Mouse (Mus musculus) inflammation-experienced regulatory T-cells, adult 6 months (primary cell): ENCODE measurements around the gene Mast4. TPM values are rescaled to one million over a fixed set of nuclear protein-coding genes. Genes with fewer than 3 reads are reported as not detected.

Experiments used
- ATAC-seq: one replicate; pipeline ENCODE4 v1.8.0; 2017
- polyA plus RNA-seq, 3 experiments: library from polyadenylated mRNA; unstranded; fragments of 100-300 nt; shearing (Covaris generic); gene quantifications; one replicate each; pipeline ENCODE4 v1.2.1; 2017

Mast4 gene
- polyA plus RNA-seq, 3 experiments from 2014 or later: 9.4 to 30.8 (median 16.1) TPM

DNA sequence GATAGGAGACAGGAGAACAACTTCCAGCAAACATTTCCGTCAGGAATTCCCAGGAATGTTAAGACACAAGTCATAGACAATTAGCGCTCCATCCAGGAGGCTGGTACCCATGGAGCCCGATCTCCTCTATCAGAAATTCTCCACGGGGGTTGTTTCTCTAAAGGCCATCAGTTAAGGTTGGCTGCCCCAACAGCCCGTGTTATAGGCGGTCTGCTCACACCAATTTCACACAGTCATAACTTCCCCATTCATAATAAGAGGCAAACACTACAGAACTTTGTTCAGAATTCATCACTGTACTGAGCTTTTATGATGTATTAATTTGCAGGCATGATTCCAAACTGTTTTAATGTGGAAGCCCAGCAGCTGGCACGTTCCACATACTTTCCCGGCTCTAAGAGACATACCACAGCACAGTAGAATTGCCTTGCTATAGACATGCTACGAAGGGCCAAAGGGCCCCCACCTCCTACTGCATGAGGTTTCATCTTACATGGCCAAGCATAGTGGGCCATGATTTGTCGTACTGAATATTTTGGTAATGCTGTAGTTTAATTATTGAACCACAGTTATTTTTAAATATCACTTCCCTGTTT is 19.1 kb downstream of the Mast4 start:
- no peak for ATAC-seq

DNA sequence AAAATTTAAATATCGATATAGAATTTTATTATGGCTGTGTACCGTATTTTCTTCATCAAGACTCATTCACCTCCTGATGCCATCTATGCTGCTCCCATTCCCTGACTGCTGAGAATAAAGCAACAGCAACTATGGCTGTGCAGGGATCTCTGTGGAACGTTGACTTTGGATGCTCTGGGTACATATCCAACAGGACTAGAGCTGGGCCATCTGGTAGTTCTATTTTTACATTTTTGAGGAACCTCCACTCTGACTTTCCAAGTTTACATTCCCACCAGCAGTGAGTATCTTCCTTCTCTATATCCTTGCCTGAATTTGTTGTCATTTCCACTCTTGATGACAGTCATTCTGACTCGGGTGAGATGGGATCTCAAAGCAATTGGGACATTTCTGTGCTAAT is 26.0 kb downstream of the Mast4 start:
- no peak for ATAC-seq

DNA sequence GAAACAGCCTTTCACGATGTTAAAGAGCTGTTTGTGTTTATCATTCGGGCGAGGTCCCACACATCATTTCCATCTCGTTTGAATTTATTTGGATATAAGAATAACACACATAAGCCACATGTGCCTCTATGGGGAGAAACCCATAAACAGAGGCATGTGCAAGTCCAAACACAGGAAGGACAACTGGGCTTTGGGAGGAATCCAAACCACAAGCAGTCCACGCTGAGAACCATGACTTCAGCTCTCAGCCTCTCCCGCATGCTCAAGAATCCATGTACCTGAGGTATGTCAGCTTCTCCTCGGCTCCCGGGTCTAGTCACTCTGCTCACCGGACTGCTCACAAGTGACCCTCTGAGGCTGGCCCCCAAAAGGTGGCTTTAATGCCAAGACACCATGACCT is 30.5 kb downstream of the Mast4 start:
- ATAC-seq: no peak

DNA sequence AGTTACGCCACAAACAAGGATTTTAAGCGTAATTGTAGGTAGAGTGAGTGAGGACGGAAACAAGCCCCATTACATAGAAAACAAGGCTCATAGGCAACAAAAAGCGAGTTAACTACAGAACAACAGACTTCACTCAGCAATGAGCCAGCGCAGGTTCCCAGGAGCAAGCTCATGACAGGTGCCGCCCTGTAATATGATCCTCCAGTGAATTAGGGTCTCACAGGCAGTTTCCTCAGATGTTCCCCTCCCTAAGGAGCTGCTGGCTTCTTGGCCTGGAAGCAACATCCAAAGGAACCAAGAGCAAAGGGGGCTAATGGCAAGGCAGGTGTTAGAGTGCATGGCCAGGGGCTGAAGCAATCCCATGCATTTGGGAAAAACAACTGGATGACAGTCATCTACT is 31.8 kb downstream of the Mast4 start:
- no peak for ATAC-seq

DNA sequence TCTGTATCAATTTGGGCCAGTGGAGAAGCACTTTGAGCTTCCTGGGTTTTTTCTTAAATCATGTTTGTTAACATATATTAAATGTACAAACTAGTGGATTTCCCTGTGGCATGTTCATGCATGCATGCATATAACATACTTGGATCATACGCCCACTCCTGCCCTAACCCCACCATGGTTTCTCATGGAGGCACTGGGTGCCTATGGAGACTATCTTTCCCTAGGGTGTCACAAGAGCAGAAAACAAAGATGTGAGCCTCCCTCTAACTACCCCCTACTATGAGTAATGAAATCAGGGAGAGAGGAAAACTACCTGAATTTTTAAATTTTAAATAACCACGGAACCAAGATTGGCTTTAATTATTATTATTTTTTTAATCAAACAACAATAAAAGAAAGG is 32.2 kb downstream of the Mast4 start:
- no peak for ATAC-seq

DNA sequence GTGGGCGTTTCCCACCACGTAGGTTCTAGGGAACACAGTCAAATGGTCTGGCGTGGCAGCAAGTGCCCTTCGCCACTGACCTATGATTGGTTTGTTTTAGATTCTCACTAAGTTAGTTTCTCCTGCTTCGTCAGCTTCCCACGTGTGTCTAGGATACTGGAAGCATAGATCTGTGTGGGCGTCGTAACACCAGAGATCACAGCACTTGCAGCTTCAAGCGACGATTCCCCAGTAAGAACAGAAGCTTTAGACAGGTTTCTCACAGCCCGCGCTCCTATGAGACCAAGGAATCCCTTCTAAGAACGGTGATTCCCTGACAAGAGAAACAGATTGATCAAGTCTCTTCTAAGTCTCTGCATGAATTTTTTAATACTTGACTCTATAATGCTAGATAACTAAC is 39.9 kb downstream of the Mast4 start:
- ATAC-seq: no peak

DNA sequence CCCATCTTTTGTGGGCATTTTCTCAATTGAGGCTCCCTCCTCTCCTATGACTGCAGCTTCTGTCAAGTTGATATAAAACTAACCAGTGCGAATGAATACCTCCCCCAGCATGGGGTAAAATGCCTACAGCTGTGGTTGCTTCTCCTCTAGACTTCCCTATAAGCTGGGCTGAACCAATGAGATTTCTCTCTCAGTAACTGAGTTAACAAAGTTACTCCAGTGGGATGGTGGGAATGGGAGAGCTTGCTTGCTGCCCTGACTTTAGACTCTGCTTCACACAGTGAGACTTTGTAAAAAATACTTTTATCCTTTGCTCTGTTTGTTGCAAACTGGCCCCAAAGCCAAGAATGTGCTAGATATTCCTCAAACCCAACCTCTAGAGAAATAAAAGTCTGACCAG is 41.2 kb downstream of the Mast4 start:
- ATAC-seq: no peak

DNA sequence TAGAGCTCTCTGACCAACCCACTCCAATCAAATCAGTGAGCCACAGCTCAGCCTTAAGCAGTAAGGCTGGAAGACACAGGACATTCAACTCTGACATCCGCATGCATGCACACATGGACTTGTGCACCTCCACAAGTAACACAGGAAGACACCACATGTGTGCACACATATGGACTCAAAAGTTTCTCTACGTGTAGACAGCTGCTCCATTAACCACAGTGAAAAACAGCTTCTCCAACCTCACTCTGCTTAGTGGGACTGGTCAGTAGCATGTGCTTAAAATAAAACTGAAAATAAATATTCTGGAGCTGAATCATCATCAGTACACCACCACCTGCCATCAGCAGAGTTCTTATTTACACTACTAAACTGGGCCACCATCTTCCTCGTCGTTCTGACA is 43.2 kb downstream of the Mast4 start:
- no peak for ATAC-seq

DNA sequence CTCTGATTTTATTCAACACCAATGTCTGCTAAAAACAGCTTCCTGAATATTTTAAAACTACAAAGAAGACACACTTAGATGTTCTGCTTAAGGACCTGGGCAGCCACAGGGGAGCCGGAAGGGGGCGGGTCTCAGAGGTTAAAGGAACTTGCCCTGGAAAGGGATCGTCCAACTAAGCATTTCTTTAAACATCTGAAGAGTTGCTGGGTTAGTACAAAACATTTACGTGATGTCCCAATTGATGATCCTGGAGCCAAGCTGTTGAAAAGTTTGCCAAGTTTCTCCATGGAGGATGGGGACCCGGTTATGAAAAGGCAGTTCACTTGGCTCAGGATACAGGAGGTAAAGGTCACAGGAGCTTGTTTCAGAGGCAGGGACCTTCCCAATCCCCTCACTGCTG is 48.5 kb downstream of the Mast4 start:
- no peak for ATAC-seq

DNA sequence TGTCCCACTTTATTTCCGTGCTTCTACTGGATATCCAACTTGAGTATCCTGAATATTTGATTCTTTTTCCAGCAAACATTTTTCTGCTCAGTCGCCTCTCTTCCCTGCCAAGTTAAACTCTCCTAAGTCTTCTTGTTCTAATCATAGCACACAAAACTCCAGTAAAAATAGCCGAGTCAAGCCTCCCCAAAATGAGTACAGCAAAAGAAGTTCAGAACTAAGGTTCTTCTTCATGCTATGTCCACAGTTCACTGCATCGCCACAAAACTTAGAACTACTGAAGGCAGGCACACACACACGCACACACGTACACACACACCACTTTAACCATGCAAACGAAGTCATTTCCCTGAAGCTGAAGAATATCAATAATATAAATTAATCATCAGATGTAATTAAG is 49.3 kb downstream of the Mast4 start:
- ATAC-seq: no peak

DNA sequence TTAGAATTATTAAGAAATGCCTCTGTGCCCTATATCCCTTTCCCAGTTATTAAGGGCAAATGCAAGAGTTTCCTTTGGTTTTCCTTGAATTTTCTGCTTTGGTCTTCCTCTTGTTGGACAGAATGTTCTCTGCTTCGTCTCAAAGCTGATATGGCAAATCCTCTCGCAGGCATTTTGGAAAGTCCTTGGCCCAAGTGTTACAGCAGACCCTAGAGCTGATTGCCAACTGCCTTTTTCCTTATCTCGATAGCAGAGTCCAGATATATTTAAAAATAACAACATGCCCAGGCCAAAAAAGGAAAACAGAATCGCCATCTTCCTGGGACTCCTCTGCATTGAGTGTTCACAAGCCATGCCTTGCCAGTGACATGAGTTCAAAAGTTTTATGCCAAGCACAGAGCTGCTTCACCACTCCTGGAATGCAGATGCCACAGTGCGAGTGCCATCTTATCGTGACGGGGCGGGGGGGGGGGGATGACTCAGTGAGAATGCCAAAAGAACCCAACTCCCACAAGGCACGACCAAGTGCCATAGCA is 63.4 kb downstream of the Mast4 start:
- no peak for ATAC-seq

DNA sequence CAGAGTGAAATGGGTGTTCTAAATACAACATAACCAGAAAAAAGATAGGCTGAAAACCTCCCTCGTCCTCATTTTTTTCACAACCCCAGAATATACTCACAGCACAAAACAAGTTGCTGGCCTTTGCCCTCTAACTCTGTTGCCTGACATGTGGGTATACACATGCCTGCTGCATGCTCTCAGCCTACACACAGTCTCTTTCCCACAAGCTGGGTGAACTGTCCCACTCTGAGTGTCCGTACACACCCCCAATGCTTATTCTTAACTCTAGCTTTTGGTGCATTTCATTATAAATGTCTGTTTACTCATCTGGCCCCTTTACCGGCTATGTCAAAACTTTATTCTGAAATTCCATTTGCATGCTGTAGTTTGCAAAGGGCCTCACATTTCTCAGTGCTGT is 71.6 kb downstream of the Mast4 start:
- ATAC-seq: no peak

DNA sequence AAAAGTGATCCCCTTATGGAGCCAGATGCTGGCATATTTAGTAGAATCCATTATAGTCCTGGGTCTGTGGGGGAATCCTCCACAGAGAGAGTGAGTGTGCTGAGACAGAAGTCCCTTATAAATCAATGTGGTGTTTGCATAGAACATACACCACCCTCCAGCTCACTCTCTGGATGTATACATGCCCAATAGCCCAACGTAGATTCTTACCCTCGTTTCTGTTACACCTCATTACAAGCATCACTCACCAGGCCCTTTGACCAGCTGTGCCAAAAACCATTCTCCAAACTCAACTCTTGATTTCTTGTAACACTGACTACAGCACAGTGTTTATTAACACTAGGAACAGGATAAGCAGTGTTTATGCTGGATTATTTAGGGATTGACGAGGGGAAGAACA is 72.2 kb downstream of the Mast4 start:
- ATAC-seq: no peak

DNA sequence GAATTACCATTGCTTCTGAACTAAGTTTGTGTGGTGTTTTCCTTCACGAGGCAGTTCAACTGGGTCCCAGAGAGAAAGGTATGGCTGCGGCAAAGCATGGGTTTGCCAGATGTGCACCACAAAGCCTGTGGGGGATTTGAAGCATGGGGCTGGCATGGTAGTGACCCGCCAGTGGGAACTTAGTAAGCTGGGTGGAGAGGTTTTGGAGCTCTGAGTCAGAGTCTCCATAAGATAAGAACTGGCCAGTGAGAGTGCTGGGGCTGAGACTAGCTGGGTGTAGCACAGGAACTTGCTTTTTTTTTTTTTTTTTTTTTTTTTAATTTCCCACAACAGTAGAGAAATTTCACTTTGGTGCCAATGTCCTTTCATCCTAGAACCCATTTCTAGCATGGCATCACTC is 73.9 kb downstream of the Mast4 start:
- ATAC-seq: no peak

DNA sequence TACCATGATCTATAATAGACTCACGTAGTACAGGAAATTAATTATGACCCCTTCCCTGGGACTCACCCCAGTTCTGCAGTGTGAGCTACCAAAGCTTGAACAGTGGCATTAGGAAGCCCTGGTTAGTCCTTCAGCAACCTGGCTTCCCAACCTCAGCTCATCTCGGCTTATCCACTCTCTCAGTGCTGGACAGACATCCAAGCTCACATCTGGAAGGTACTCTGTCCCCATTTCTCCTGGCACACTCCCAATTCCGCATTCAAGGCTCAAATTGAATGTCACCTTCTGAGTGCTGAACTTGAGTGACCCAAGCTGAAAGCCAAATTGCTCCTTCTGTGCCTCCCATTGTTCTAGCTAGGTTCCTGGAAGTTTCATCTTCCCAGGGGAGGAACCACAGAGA is 76.2 kb downstream of the Mast4 start:
- no peak for ATAC-seq

DNA sequence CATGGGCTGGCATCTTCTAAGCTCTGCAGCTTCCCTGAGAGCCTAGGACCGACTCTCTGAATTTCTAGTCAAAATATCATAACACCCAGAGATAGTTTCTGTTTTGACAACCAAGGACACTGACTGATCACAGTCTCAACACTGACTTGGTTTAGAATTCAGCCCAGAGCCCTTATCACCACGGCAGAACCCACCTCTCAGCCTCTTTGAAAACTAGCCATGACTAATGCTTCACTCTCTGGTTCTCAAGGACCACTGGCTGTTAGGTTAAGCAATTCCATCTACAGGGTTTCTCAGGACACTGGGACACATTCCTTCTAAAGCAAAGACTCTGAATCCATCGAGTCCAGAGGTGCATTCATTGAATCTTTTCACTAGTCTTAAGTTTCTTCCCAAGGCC is 79.4 kb downstream of the Mast4 start:
- no peak for ATAC-seq

DNA sequence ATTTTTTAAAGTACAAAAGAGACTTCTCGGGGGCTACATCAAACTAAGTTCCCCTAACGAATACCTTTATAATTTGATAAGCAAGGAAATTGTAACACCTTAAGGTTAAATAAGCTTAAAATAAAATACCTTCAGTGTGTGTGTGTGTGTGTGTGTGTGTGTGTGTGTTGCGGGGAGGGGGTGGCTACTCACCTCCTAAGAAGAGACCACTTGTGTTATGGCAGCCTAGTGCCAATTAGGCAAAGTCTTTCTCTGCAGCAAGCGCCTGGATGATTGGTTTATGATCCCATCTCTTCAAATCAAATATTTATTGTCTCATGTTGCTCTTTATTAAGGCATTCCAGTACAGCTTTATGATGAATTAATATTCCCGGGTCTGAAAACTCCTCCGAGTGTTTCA is 81.2 kb downstream of the Mast4 start:
- no peak for ATAC-seq

DNA sequence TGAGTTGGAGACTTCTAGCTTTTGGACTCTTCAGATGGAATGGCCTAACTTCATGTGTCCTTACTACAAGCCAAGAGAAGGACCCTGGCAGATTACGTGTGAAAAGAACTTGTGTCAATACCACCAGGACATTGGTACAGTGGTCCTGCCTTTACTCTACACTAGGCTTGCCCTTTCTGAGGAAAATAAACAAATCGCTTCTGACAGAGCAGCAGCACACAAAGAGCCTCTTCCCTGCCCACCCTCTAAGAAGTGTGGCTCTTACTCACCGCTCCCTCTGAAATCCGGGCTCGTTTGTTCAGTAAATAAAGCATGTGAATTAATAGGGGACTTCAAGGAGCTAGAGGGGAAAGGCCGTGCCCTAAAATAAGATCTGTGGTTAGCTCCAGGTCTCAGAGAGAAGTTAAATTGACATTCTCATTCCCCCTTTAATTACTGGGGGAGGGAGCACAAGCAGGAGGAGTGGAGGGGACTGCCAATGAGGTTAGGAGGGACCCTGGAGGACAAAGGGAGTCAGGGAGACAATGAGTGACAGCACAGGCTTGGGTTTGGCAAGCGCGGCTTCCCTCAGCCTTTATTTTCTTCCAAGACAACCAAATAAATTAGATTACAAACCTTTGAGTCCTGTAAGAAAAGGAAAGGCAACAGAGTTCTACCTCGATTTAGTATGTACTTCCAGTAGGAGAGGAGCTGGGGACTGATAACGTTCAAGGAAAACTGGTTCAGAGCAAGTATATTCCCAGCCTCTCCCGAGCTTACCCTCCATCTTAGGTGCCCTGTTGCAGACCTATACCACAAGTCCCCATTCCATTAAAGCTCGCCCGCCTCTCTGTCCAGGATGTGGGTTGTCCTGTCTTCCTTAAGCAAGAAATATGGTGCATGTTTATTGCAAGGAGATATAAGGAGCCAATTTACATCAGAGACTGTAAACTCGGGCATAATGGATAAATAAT is 85.9 kb downstream of the Mast4 start:
- no peak for ATAC-seq

DNA sequence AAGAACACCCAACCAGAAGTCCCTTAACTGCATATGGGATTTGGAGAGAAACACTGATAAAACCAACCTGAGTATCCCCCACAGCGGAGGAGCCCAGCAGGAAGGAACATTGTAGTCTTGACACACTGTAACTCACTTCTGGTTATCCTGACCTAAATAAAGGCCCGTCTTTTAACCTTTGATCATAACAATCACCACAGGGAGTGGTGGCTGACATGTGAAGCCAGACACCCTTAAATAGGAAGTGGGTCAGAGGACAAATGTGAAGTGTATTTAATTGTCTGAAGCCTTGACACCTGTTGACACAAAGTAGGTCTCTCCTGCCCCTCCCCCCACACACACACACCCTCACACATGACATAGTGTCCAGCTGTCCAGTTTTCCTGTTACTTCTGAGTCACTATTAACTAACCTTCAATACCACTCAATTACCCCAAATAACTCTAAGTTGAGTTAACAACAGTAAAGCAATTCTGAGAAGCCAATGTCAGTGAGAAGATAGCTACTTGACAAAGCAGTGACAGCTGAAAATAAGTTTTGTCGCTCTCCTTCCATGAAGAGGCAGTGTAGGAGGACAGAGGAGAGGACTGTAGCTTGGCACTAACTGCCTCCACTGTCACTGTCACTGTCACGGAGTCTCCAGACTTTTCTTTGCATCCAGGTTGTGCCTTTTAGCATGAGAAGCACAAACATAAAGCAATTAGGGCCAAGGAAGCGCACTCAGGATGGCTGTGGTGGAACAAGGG is 87.2 kb downstream of the Mast4 start:
- no peak for ATAC-seq

DNA sequence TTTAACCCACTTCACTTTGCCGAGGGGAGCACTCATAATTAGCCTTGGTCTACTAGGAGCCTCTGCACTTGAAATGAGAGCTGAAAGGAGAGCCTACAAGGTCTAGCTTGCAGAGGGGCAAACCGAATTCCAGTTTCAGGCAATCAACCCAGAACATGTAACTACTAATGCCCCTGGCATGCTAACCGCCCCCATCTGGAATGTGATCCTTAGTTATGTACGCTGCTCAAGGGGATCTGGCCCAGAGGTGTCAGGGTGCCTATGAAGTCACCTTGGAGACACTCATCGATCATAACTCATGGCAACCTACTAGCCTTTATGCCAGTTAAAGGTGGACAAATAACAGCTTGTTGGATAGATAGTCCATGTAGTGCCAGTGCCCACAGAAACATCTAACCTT is 88.9 kb downstream of the Mast4 start:
- no peak for ATAC-seq

DNA sequence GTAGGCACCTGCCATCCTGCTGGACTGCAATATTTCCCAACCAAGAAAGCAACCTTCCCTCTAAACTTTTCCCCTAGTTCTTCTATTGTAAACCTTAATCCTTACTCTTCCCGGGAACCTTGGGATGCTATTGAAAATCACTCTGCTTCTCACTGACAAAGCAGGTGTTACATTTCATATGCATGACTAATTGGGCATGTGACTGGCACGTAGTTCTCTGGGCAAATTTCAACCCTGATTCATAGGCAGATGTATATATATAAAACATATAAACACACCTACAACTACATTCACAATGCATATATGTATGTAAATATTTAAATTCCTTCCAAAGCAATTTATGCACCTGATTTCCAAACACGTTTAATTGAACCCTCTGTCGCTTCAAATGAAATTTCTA is 90.2 kb downstream of the Mast4 start:
- ATAC-seq: no peak

DNA sequence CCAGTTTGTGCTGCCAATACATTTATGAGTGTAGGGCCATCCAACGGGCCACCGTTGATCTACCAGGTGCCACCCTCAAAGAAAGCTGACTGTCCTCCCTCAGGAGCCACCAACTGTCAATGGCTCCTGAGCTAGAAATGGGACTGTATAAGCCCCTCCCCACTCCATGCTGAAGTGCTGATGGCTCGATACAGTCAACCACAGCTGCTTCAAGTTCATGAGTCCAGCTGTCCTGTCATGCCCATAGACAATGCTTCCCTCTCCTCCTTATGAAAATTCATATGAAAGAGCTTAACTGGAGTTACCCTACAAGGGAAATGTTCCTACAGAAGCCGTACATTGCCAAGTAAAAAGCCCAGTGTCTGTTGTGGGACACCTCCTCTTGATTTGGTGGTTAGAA is 93.2 kb downstream of the Mast4 start:
- no peak for ATAC-seq

DNA sequence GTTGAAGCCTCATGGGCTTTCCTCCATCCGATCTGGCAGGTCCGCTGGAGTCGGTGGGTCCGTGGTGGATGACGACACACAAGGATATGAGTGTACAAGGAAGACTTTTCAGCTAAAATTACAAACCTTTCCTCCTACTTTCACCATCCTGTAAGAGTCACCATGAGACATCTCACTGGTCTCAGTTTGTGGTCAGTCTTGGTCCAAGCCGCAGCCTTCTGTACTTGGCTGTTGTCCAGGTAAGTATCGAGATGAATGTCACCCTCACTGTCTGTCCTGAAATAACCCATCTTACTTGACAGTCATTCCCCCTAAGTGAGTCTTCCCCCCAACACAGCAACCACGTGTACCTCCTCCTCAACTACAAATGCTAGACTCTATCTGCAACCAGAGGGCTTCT is 94.6 kb downstream of the Mast4 start:
- no peak for ATAC-seq
